Mouse (Mus musculus) liver, embryonic 14.5 days (tissue): ENCODE measurements around the gene Ccdc85b.

Source experiments
- CTCF ChIP-seq: IDR thresholded peaks from 2 replicates; pipeline ENCODE4 v1.5.1; 2016; ENCODE audit warnings: antibody characterized with exemption, low read depth, control low read depth
- EP300 ChIP-seq: IDR thresholded peaks from 2 replicates; pipeline ENCODE4 v1.6.1; 2016; ENCODE audit warnings: antibody characterized with exemption, low read depth

GRCm38 (mm10) chr19:5492641-5493040 lies 34.9 kb upstream of the Ccdc85b start:
- no peak for TF ChIP-seq CTCF
- TF ChIP-seq EP300, result no peak
